Mouse (Mus musculus) forebrain, postnatal 0 days (tissue): ENCODE data around the gene Kcnmb3. TPM values are rescaled to one million over a fixed set of nuclear protein-coding genes. Genes with fewer than 3 reads are reported as not detected.

Experiments
- ATAC-seq: fragments of 200-750 bp; cut with Nextera tagmentation; 2 replicates; pipeline ENCODE4 v1.8.0; 2017; ENCODE audit warnings: mild to moderate bottlenecking, moderate library complexity
- DNase-seq: peaks from one replicate; pipeline ENCODE4 v3.0.0-alpha.2; 2015
- H3K27ac ChIP-seq: fragments of 300-500 bp; sonication (generic); 2 replicates; pipeline ENCODE4 v1.5.1; 2014; ENCODE audit warnings: low read depth, mild to moderate bottlenecking, antibody characterized with exemption, low read length, moderate library complexity, mixed read lengths
- H3K27me3 ChIP-seq: fragments of 300-500 bp; sonication (generic); 2 replicates; pipeline ENCODE4 v1.6.1; 2014; ENCODE audit warnings: mild to moderate bottlenecking, low read length, mixed read lengths; ENCODE audit not compliant: insufficient read depth
- H3K36me3 ChIP-seq: fragments of 300-500 bp; sonication (generic); 2 replicates; pipeline ENCODE4 v1.6.1; 2014; ENCODE audit warnings: mild to moderate bottlenecking, moderate library complexity; ENCODE audit not compliant: insufficient read depth
- H3K4me1 ChIP-seq: fragments of 300-500 bp; sonication (generic); 2 replicates; pipeline ENCODE4 v1.6.1; 2014; ENCODE audit warnings: antibody characterized with exemption; ENCODE audit not compliant: insufficient read depth
- H3K4me2 ChIP-seq: fragments of 300-500 bp; sonication (generic); 2 replicates; pipeline ENCODE4 v1.6.1; 2014; ENCODE audit warnings: low read depth, mild to moderate bottlenecking, moderate library complexity
- H3K4me3 ChIP-seq: fragments of 300-500 bp; sonication (generic); 2 replicates; pipeline ENCODE4 v1.5.1; 2014; ENCODE audit warnings: low read depth, low read length, mixed read lengths
- H3K9ac ChIP-seq: fragments of 300-500 bp; sonication (generic); 2 replicates; pipeline ENCODE4 v1.6.1; 2014; ENCODE audit warnings: mild to moderate bottlenecking
- H3K9me3 ChIP-seq: fragments of 300-500 bp; sonication (generic); 2 replicates; pipeline ENCODE4 v1.6.1; 2016; ENCODE audit warnings: low read length
- CTCF ChIP-seq: sonication (generic); IDR thresholded peaks from 2 replicates; pipeline ENCODE4 v1.5.1; 2016; ENCODE audit warnings: antibody characterized with exemption, control low read depth, low read depth
- WGBS: fragments of 180-500 bp; shearing (Covaris S2); extraction: QIAGEN DNeasy Blood & Tissue Kit; methylation state at CpG from one replicate; pipeline ENCODE4 v1.1.7; 2014; 5-methylcytosine and 5-hydroxymethylcytosine counted together
- polyA plus RNA-seq: library from polyadenylated mRNA; unstranded; fragments of >200 nt; fragmentation: Nextera tagmentation; extraction: Ambion mirVana; gene quantifications from 2 replicates; pipeline ENCODE4 v1.2.1, GENCODE M21; 2015
- total RNA-seq: library from RNA; depleted of rRNA; stranded (reverse); fragments of >200 nt; gene quantifications from 2 replicates; pipeline ENCODE4 v1.2.3, GENCODE M21; 2014

The Kcnmb3 gene
- total and polyA plus RNA-seq, 2 experiments from 2014 or later, result not detected

- no peaks in the 10 kb centered on the region for H3K4me1 ChIP-seq
- H3K27me3 ChIP-seq, result no peaks in the 10 kb centered on the region
- no peak overlapping the region for H3K9ac ChIP-seq
- H3K36me3 ChIP-seq, result peaks cover 14% of the 10 kb centered on the region
- no peak overlapping the region for H3K27ac ChIP-seq
- ATAC-seq (no peak), DNase-seq (no peak)
- no peak overlapping the region for H3K4me2 ChIP-seq
- WGBS, result 94% methylated on average over 4 of the region's 4 CpGs
- no peaks in the 10 kb centered on the region for H3K9me3 ChIP-seq
- TF ChIP-seq CTCF, result no peak
- no peak overlapping the region for H3K4me3 ChIP-seq
Measured at GRCm38 (mm10) chr3:32527181-32527580, 35.1 kb upstream of the Kcnmb3 start.

GRCm38 (mm10) chr3:32513528-32513927, 21.5 kb upstream of the Kcnmb3 start:
- DNase-seq, result no peak
- H3K4me2 ChIP-seq, result no peak overlapping the region
- H3K36me3 ChIP-seq, result peaks cover 19% of the 10 kb centered on the region
- TF ChIP-seq CTCF, result no peak
- no peak overlapping the region for H3K9ac ChIP-seq
- no peak for ATAC-seq
- H3K4me3 ChIP-seq, result no peak overlapping the region
- H3K27ac ChIP-seq, result no peak overlapping the region
- peaks cover 16% of the 10 kb centered on the region for H3K4me1 ChIP-seq
- no peaks in the 10 kb centered on the region for H3K9me3 ChIP-seq
- no peaks in the 10 kb centered on the region for H3K27me3 ChIP-seq

- Histone ChIP-seq H3K4me1 (peaks cover 16% of the 10 kb centered on the region), H3K9ac (no peak overlapping the region), H3K36me3 (peaks cover 19% of the 10 kb centered on the region), H3K4me3 (no peak overlapping the region), H3K9me3 (no peaks in the 10 kb centered on the region), H3K4me2 (no peak overlapping the region), H3K27me3 (no peaks in the 10 kb centered on the region), H3K27ac (no peak overlapping the region)
- WGBS, result 92% methylated on average over 7 of the region's 7 CpGs
- ATAC-seq, result no peak
- no peak for TF ChIP-seq CTCF
- DNase-seq, result no peak
Measured at GRCm38 (mm10) chr3:32512686-32513284, 20.8 kb upstream of the Kcnmb3 start.

GRCm38 (mm10) chr3:32511191-32511550, 19.1 kb upstream of the Kcnmb3 start:
- TF ChIP-seq CTCF, result no peak
- Histone ChIP-seq H3K27me3 (no peaks in the 10 kb centered on the region), H3K4me1 (peaks cover 16% of the 10 kb centered on the region), H3K4me3 (peak overlapping the region; percentile 71), H3K27ac (no peak overlapping the region; the same call in 1 of the 2 replicates), H3K9ac (peak overlapping the region; percentile 96), H3K9me3 (no peaks in the 10 kb centered on the region), H3K4me2 (peak overlapping the region; percentile 74), H3K36me3 (peaks cover 11% of the 10 kb centered on the region)
- ATAC-seq (no peak), DNase-seq (no peak)
- 4% methylated on average over 13 of the region's 13 CpGs for WGBS

- WGBS, result 1% methylated on average over 69 of the region's 69 CpGs
- Histone ChIP-seq H3K36me3 (0 out of 2 replicates have a peak, but pooled peaks cover 5% of the 10 kb centered on the region), H3K4me3 (peak overlapping the region; percentile 71), H3K9me3 (no peaks in the 10 kb centered on the region), H3K4me1 (peaks cover 16% of the 10 kb centered on the region), H3K9ac (peak overlapping the region; percentile 96), H3K4me2 (peak overlapping the region; percentile 74), H3K27me3 (no peaks in the 10 kb centered on the region), H3K27ac (peak overlapping the region; percentile 70)
- peak; percentile 82 for TF ChIP-seq CTCF
- ATAC-seq (peak; percentile 91), DNase-seq (peak; percentile 94)
Measured at GRCm38 (mm10) chr3:32510375-32511190, 18.6 kb upstream of the Kcnmb3 start.

GRCm38 (mm10) chr3:32509496-32510374, 17.7 kb upstream of the Kcnmb3 start, which contains the start of gene Zfp639:
Gene Zfp639, plus strand, starts transcription at chr3:32510259.
- WGBS, result 7% methylated on average over 24 of the region's 24 CpGs
- Histone ChIP-seq H3K9ac (peak within 1 kb of the TSS; percentile 96), H3K9me3 (no peaks in the 10 kb centered on the region), H3K4me1 (peaks cover 16% of the 10 kb centered on the region), H3K36me3 (0 out of 2 replicates have a peak, but pooled peaks cover 3% of the 10 kb centered on the region), H3K4me3 (peak within 1 kb of the TSS; percentile 71), H3K4me2 (peak within 1 kb of the TSS; percentile 74), H3K27me3 (no peaks in the 10 kb centered on the region), H3K27ac (peak within 1 kb of the TSS; percentile 70)
- no peak for TF ChIP-seq CTCF
- peak; percentile 60; the same call in 1 of the 2 replicates for ATAC-seq
- DNase-seq, result peak; percentile 46
